Mouse (Mus musculus) right cerebral cortex, postnatal 14 days (tissue): Measurements from ENCODE around the gene Srrm1.
"Not testable (repeated sequence)": the region's sequence is repeated elsewhere in the genome, so short reads cannot be mapped to it uniquely, and the experiment has no call there.

Source experiments
- DNase-seq: peaks from one replicate; pipeline ENCODE4 v3.0.0; 2022

The Srrm1 gene

GRCm38 (mm10) chr4:135353066-135353793, at the start of gene Srrm1:
TSS of gene Srrm1 (minus strand) at chr4:135353321.
- DNase-seq: peak; percentile 99

- no peak for DNase-seq
Observed at GRCm38 (mm10) chr4:135401881-135402280, 48.8 kb upstream of the Srrm1 start.

- no peak for DNase-seq
Observed at GRCm38 (mm10) chr4:135397991-135398390, 44.9 kb upstream of the Srrm1 start, which contains the start of gene Ncmap. TSS of gene Ncmap (minus strand) at chr4:135398227.

GRCm38 (mm10) chr4:135397551-135397950, 44.4 kb upstream of the Srrm1 start:
- no peak for DNase-seq

GRCm38 (mm10) chr4:135396303-135396702, 43.2 kb upstream of the Srrm1 start:
- no peak for DNase-seq

- no peak for DNase-seq
Observed at GRCm38 (mm10) chr4:135395375-135395774, 42.3 kb upstream of the Srrm1 start.

- no peak for DNase-seq
Observed at GRCm38 (mm10) chr4:135394666-135395065, 41.5 kb upstream of the Srrm1 start.

DNA sequence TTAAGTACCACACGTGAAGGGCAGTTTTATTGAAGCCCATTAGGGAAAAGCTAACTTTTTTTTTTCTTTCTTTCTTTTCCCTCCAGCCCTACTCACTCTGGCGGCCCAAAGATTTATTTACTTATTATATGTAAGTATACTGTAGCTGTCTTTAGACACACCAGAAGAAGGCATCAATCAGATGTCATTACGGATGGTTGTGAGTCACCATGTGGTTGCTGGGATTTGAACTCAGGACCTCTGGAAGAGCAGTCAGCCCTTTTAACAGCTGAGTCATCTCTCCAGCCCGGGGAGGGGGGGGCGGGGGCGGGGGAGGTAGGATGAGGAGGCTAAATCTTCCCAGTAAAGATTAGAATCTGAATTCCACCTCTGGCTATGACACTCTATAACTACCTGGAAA, 40.3 kb upstream of the Srrm1 start:
- no peak for DNase-seq

- no peak for DNase-seq
Observed at GRCm38 (mm10) chr4:135392801-135393200, 39.7 kb upstream of the Srrm1 start.

- no peak for DNase-seq
Observed at GRCm38 (mm10) chr4:135391014-135391413, 37.9 kb upstream of the Srrm1 start.

DNA sequence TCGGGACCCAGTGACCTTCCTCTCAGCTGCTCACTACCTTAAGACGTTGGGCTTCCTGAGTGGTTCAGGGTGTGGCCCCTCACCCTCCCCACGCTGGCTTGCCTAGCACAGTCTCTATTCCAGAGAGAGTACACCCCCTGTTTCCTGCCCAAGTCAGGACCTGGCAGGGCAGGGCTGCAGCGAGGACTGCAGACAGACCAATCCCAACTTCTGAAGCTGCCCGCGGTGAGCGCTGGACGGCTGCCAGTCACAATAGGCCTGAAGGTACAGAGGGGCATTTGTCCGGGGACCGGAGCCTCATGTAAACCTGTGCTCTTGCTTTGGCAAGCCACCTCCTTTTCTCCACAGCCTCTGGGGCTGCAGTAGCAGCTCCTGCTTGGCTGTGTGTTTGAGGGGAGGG, 32.5 kb upstream of the Srrm1 start:
- DNase-seq: peak; percentile 12

GRCm38 (mm10) chr4:135382316-135382715, 29.2 kb upstream of the Srrm1 start:
- peak; percentile 83 for DNase-seq

DNA sequence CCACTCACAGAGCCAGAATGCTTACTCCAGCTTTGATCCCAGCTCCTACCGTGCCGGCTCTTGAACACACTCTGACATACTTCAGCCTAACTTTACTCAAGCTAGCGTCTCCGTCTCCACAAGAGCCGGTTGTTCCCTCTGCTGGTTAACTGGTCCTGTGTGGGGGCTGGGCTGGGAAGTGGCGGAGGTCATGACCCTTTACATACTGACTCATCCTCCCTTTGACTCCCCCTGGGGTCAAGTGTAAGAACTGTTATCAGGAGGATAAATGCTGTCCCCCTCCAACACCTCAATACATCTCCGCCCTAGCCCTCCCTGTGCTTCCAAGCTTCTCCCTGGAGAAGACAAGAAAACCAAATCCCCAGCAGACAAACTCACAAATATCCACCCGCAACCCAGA, 28.2 kb upstream of the Srrm1 start:
- DNase-seq: no peak

DNA sequence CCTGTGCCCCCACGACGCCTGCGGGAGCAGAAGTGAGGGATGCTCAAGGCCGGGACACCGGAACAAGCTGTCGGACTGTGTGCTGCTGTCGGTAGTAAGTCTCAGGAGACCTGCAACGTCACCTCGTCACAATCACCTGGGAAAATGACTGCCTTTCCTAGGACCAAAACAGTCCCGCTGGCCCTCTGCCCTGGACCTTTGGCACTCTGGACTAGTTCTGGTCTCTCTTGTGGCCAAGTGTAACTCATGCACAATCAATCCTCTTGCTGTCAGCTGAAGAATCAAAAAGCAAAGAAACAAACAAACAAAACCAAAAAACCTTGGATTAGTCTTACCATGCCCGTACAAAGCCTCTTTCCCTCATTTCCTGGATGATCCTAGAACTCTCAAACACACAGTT, 24.1 kb upstream of the Srrm1 start:
- DNase-seq: no peak

DNA sequence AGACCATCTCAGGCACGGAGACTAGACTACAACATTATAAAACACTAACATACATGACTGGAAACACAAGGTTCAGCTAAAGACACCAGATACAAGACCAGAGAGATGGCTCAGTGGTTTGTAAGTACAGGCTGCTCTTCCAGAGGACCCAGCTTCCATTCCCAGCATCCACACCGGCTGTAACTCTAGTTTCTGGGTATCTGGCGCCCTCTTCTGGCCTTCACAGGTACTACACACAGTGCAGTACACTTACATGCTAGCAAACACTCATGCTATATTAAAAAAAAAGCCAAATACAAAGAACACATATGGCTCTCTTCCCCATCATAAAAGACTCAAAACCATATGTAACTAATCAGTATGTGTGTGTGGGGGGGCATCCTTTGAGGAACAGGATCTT, 22.3 kb upstream of the Srrm1 start:
- no peak for DNase-seq

DNA sequence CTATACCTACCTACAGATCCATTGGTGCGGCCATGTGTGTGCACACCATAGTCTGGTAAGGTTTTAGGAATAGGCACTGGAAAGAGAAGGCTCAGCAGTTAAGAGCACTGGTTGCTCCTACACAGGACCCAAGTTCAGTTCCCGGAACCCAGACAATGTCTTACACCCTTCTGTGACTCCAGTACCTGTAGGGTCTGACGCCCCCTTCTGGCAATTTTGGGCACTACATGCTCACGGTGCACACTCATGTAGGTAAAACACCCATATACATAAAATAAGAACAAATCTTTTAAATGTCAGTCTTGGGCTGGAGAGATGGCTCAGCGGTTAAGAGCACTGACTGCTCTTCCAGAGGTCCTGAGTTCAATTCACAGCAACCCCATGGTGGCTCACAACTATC, 20.2 kb upstream of the Srrm1 start:
- DNase-seq: no peak

DNA sequence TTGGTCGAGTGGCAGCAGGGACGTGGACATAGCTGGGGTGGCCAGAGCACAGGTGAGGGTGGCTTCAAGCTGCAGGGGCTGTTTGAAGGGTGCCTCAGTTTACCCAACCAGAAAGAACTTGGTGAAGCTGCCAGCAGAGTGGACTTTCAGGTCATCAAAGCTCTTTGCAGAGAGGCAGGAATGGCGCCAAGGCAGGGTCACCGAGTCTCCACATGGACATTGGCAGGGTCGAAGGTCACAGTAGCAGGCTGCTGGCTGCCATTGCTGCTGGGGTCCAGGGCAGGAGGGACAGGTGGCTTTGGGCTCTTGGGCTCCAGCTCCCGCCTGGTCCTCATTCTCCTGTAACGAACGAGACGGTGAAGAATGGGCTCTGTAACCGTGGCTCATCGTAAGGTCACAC, 17.3 kb upstream of the Srrm1 start:
- DNase-seq: no peak

- no peak for DNase-seq
Observed at GRCm38 (mm10) chr4:135362828-135363227, 9.7 kb upstream of the Srrm1 start.

DNA sequence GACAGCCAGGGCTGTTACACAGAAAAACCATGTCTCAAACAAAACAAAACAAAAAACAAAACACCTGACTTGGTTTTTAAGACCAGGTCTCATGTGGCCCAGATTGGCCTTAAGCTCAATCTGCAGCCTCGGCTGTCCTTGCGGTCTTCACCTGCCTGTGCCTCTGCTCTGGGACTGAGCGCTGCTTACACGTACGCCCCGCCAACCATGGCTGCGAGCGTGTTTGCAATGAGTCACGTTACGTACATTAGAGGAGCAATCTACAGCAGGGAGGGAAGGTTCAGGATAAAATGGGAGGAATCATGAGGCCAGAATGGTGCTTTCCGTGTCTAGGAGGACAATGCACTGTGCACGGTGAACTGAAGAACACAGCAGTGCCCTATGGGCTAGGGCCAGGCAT, 8.6 kb upstream of the Srrm1 start:
- no peak for DNase-seq

DNA sequence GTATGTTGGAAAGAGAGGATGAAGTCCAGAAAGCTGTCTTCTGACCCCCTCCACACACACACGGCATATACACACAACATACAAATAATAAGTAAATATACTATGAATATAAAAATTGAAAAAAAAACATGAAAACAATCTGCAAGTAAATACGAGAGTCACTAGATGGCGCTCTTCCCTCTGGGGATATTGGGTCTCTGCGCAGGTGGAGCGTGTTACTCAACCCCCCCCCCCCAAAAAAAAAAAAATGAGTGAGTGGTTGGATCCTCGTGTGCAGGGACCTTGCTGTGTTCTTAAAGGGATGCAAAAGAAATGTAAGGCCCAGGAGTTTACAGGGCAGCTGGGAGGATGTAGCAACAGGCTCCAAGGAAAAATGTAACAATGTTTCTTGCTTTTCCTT, 5.6 kb upstream of the Srrm1 start:
- DNase-seq: peak; percentile 20

GRCm38 (mm10) chr4:135357221-135357920, 4.2 kb upstream of the Srrm1 start:
- no peak for DNase-seq

- no peak for DNase-seq
Observed at GRCm38 (mm10) chr4:135355886-135356550, 2.9 kb upstream of the Srrm1 start.

- DNase-seq: not testable (repeated sequence)
Observed at GRCm38 (mm10) chr4:135354751-135355150, 1.6 kb upstream of the Srrm1 start.
